Mouse (Mus musculus) heart, embryonic 11.5 days (tissue): ENCODE data around the gene Foxo3. TPM values are rescaled to one million over a fixed set of nuclear protein-coding genes. Genes with fewer than 3 reads are reported as not detected.

Experiments
- ATAC-seq: fragments of 200-750 bp; cut with Nextera tagmentation; replicated peaks from 2 replicates; pipeline ENCODE4 v1.8.0; 2017; ENCODE audit warnings: moderate library complexity; ENCODE audit not compliant: insufficient number of reproducible peaks, low FRiP score, low TSS enrichment
- H3K27ac ChIP-seq: fragments of 300-500 bp; sonication (generic); 2 replicates; pipeline ENCODE4 v1.5.1; 2014; ENCODE audit warnings: mild to moderate bottlenecking, low read depth, low read length
- H3K27me3 ChIP-seq: fragments of 300-500 bp; sonication (generic); 2 replicates; pipeline ENCODE4 v1.6.1; 2014; ENCODE audit warnings: mild to moderate bottlenecking, low read length, mixed read lengths; ENCODE audit not compliant: control insufficient read depth, insufficient read depth
- H3K36me3 ChIP-seq: fragments of 300-500 bp; sonication (generic); 2 replicates; pipeline ENCODE4 v1.6.1; 2014; ENCODE audit warnings: mild to moderate bottlenecking, low read length, moderate library complexity, mixed read lengths; ENCODE audit not compliant: control insufficient read depth, insufficient read depth
- H3K4me1 ChIP-seq: fragments of 300-500 bp; sonication (generic); 2 replicates; pipeline ENCODE4 v1.6.1; 2014; ENCODE audit warnings: low read length; ENCODE audit not compliant: control insufficient read depth, insufficient read depth
- H3K4me2 ChIP-seq: fragments of 300-500 bp; sonication (generic); 2 replicates; pipeline ENCODE4 v1.6.1; 2014; ENCODE audit warnings: mild to moderate bottlenecking, moderate library complexity
- H3K4me3 ChIP-seq: fragments of 300-500 bp; sonication (generic); 2 replicates; pipeline ENCODE4 v1.5.1; 2014; ENCODE audit warnings: low read depth, low read length
- H3K9ac ChIP-seq: fragments of 300-500 bp; sonication (generic); 2 replicates; pipeline ENCODE4 v1.6.1; 2014; ENCODE audit warnings: mild to moderate bottlenecking, low read depth, low read length, moderate library complexity
- H3K9me3 ChIP-seq: fragments of 300-500 bp; sonication (generic); replicated peaks from 2 replicates; pipeline ENCODE4 v1.6.1; 2016; ENCODE audit warnings: low read length; ENCODE audit not compliant: control insufficient read depth
- WGBS: fragments of 180-500 bp; shearing (Covaris S2); extraction: QIAGEN DNeasy Blood & Tissue Kit; methylation state at CpG from one replicate; pipeline ENCODE4 v1.1.7; 2014; ENCODE audit not compliant: insufficient replicate concordance; 5-methylcytosine and 5-hydroxymethylcytosine counted together
- polyA plus RNA-seq: library from polyadenylated mRNA; unstranded; fragments of >200 nt; fragmentation: Nextera tagmentation; extraction: Ambion mirVana; gene quantifications from 2 replicates; pipeline ENCODE4 v1.2.1, GENCODE M21; 2014

Gene Foxo3
- polyA plus RNA-seq, 1 experiment from 2014 or later: 7.3 TPM

DNA sequence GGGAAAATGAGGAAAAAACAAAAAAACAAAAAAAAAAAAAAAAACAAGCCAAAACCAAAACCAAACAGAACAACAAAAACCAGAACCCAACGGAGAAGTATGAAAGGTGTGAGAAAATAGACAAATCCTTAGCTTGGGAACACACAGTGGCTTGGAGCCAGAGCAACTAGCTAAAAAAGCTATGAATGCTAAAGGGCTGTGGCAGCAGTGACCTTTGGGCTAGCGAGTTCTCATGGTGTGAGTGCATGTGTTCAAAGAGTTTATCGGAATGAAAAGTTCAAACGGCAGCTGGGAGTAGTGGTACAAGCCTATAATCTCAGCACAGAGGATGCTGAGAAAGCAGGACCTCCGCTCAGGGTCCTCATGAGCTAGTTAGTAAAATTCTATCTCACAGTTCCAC is 12.4 kb downstream of the Foxo3 start:
- no peak overlapping the region for H3K4me2 ChIP-seq
- peaks cover 20% of the 10 kb centered on the region for H3K4me1 ChIP-seq
- no peak for ATAC-seq
- 83% methylated on average over 5 of the region's 5 CpGs for WGBS
- no peaks in the 10 kb centered on the region for H3K9me3 ChIP-seq
- no peak overlapping the region for H3K9ac ChIP-seq
- no peaks in the 10 kb centered on the region for H3K27me3 ChIP-seq
- H3K27ac ChIP-seq: no peak overlapping the region
- no peak overlapping the region for H3K4me3 ChIP-seq
- H3K36me3 ChIP-seq: peaks cover 11% of the 10 kb centered on the region

DNA sequence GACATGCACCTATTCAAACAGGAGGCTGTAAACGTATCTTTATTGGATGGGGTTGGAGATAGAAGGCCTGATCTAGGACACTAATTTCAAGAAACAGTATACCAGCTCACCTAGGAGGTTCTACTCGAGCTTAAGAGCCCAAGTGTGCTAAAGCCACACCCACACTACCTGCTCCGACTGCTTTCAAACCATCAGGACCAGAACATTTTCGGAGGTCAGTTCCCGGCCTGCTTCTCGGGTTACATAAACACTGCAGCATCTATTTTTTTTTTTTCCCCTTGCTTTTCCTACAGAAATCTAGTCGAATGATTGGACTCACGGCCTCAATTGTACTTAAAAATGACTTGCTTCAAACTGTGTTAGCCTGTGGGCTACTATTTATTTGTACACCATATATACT is 12.9 kb downstream of the Foxo3 start:
- H3K27ac ChIP-seq: no peak overlapping the region
- no peak overlapping the region for H3K4me2 ChIP-seq
- ATAC-seq: no peak
- peaks cover 11% of the 10 kb centered on the region for H3K36me3 ChIP-seq
- H3K27me3 ChIP-seq: no peaks in the 10 kb centered on the region
- H3K9ac ChIP-seq: no peak overlapping the region
- peaks cover 20% of the 10 kb centered on the region for H3K4me1 ChIP-seq
- H3K9me3 ChIP-seq: no peaks in the 10 kb centered on the region
- H3K4me3 ChIP-seq: no peak overlapping the region
- WGBS: 72% methylated on average over 8 of the region's 8 CpGs

DNA sequence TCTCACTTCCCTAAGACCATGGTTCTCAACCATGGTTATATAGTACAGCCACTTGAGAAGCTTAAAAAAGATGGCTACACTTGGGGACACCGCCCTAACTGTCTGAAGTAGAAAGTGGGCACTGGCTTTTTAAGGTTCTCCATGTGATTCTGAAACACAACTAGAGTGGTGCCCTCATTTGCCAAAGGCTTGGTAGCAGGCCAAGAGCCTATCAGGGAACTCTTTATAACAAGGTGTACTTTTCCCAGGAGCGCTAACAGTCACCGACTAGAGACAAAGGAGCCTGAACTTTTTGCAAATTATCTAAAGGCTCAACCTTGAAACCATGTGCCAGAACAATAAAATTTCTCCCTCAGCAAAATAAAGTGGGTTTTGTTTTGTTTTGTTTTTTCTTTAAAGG is 14.5 kb downstream of the Foxo3 start:
- ATAC-seq: no peak
- no peak overlapping the region for H3K4me2 ChIP-seq
- H3K27ac ChIP-seq: no peak overlapping the region
- H3K4me1 ChIP-seq: peaks cover 20% of the 10 kb centered on the region
- H3K27me3 ChIP-seq: no peaks in the 10 kb centered on the region
- H3K4me3 ChIP-seq: no peak overlapping the region
- 89% methylated on average over 3 of the region's 3 CpGs for WGBS
- no peaks in the 10 kb centered on the region for H3K9me3 ChIP-seq
- no peak overlapping the region for H3K9ac ChIP-seq
- H3K36me3 ChIP-seq: peaks cover 11% of the 10 kb centered on the region

DNA sequence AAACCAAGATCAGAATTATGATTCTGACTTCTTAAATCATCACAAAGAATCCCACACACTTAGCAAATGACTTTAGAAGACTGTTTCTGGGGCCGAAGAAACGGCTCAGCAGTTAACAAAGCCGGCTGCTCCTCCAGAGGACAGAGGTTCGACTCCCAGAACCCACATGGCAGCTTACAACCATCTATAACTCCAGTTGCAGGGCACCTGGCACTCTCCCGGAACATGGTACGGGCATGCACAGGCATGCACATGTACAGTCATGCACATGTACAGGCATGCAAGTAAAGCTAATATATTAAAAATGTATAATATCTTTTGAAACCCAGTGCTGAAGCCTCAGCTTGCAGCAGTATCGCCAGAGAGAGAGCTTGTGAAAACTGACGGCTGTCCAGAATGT is 15.5 kb downstream of the Foxo3 start:
- Histone ChIP-seq H3K9ac (no peak overlapping the region), H3K9me3 (no peaks in the 10 kb centered on the region), H3K27me3 (no peaks in the 10 kb centered on the region), H3K4me1 (peaks cover 20% of the 10 kb centered on the region), H3K4me2 (peak overlapping the region; percentile 0; the same call in 1 of the 2 replicates), H3K27ac (no peak overlapping the region), H3K4me3 (no peak overlapping the region), H3K36me3 (peaks cover 6% of the 10 kb centered on the region)
- 89% methylated on average over 8 of the region's 8 CpGs for WGBS
- no peak for ATAC-seq

DNA sequence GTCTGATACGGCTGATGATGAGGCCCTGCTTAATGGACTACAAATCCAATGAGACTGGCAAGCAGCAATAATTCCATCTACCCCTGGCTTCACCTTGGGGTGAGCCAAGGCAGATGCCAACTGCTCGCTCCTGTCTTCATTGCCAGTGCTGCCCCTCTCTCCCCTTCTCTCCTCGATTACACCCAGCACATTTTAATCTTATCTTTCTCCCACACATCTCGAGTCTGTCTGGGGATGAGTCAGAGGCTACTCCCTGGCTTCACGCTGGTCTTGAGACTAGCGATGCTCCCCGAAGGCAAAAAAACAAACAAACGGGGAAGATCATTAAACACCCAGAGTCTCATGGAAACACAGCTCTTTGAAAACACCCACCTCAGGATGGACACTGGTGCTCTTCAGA is 16.0 kb downstream of the Foxo3 start:
- H3K4me2 ChIP-seq: peak overlapping the region; percentile 35
- peaks cover 20% of the 10 kb centered on the region for H3K4me1 ChIP-seq
- no peak overlapping the region for H3K27ac ChIP-seq
- no peak overlapping the region for H3K4me3 ChIP-seq
- WGBS: 24% methylated on average over 8 of the region's 8 CpGs
- no peaks in the 10 kb centered on the region for H3K9me3 ChIP-seq
- H3K36me3 ChIP-seq: peaks cover under 1% of the 10 kb centered on the region; the same call in 1 of the 2 replicates
- no peaks in the 10 kb centered on the region for H3K27me3 ChIP-seq
- no peak overlapping the region for H3K9ac ChIP-seq
- no peak for ATAC-seq

DNA sequence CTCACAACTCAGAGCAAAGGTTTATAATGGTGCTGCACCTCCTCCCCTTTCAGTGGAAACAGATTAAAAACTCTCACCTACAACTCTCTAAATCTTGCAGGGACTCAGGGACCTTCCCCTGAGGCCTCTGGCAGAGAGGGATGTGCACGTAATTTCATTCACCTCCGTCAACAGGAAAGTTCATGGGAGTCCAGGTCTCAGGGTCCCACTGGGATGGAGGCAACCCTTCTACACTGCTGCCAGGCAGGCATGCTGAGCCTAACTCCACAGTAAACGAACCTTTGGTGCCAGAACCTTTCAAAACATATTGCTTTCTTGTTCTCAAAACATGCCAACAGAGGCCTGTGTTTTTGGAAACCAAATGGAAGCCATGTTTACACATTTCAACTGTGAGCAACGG is 17.0 kb downstream of the Foxo3 start:
- 76% methylated on average over 4 of the region's 4 CpGs for WGBS

DNA sequence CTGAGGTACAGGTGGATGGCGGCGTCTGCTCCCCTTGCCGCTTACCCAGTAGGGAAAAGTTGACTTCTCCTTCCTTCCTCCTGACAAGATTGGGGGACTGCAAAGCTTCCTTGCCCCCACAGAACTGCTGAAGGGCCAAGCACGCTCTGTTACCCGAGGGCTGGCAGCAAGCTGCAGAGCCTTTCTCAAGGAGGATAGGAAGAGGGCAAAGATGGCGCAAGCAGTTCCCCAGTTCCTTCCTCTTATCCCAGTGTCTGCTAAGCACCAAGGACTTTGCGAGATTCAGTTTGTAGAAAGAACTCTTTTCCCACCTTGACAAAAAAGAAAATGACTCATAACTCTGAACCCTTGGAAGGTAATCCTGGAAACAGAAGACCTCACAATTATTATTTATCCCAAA is 18.6 kb downstream of the Foxo3 start:
- ATAC-seq: no peak
- Histone ChIP-seq H3K4me2 (no peak overlapping the region), H3K4me3 (no peak overlapping the region), H3K4me1 (peaks cover 28% of the 10 kb centered on the region), H3K9me3 (no peaks in the 10 kb centered on the region), H3K27me3 (no peaks in the 10 kb centered on the region), H3K27ac (no peak overlapping the region), H3K9ac (no peak overlapping the region), H3K36me3 (no peaks in the 10 kb centered on the region)
- 92% methylated on average over 7 of the region's 7 CpGs for WGBS

More for the DNA sequence above, 17.0 kb downstream of the Foxo3 start:
- Histone ChIP-seq H3K4me2 (no peak overlapping the region), H3K27me3 (no peaks in the 10 kb centered on the region), H3K36me3 (no peaks in the 10 kb centered on the region), H3K4me1 (peaks cover 23% of the 10 kb centered on the region), H3K9me3 (no peaks in the 10 kb centered on the region), H3K9ac (no peak overlapping the region), H3K27ac (no peak overlapping the region), H3K4me3 (no peak overlapping the region)
- ATAC-seq: no peak

DNA sequence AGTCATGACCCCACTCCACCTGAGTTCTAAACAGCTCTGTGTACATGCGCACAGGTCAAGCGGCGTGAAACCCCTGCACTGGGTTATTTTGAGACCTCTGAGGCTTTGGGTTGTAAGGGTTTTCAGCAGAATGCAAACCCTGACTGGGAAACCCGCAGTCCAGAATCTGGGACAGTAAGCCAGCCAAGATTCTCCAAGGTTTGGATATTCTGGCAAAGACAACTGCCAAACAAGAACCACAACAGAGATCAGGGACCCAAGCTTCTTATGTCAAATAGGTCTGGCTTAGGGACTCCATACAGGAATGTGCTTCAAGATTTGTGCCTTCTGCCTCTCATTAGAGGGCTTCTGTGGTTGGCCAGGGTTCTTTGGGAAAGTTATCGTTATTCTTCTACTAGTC is 21.8 kb downstream of the Foxo3 start:
- H3K27me3 ChIP-seq: no peaks in the 10 kb centered on the region
- no peak overlapping the region for H3K4me2 ChIP-seq
- H3K9ac ChIP-seq: no peak overlapping the region
- H3K9me3 ChIP-seq: no peaks in the 10 kb centered on the region
- ATAC-seq: no peak
- H3K4me3 ChIP-seq: no peak overlapping the region
- no peaks in the 10 kb centered on the region for H3K36me3 ChIP-seq
- no peak overlapping the region for H3K27ac ChIP-seq
- peaks cover 33% of the 10 kb centered on the region for H3K4me1 ChIP-seq
- 78% methylated on average over 5 of the region's 5 CpGs for WGBS

DNA sequence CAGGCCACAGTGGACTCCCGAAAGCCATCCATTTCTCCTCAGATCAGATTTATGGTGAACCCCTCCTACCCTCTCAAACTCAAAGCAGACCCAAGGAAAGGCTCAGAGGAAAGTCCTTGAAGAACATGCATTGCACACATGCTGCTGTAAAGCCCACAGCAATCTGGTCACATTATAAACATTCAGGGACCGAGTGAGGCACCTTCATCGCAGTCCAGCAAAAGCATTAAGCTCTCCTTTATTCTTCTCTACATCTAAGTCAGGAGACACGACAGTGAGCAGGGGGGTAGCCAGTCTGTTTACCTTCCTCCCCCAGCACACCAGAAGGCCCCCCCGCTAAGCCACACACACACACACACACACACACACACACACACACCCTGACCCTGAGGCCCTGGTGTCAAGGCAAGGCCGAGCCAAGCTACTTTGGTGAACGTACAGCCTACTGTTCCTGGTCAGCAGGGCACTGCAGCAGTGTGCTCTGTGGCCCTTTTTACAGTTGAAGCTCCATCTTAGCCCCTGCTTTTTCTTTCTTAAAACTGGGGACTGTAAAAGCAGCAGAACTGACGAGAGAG is 24.7 kb downstream of the Foxo3 start:
- Histone ChIP-seq H3K27me3 (no peaks in the 10 kb centered on the region), H3K4me3 (no peak overlapping the region), H3K4me2 (no peak overlapping the region), H3K9ac (no peak overlapping the region), H3K4me1 (peaks cover 61% of the 10 kb centered on the region), H3K27ac (peak overlapping the region; percentile 37; the same call in 1 of the 2 replicates), H3K36me3 (no peaks in the 10 kb centered on the region), H3K9me3 (no peaks in the 10 kb centered on the region)
- ATAC-seq: no peak
- WGBS: 51% methylated on average over 8 of the region's 8 CpGs
